Mouse (Mus musculus) small intestine, adult 2 months (tissue): ENCODE data around the gene Bysl.
A peak's percentile ranks its signal among the peaks of the same experiment; 100 is the strongest.

Source experiments
- CTCF ChIP-seq: fragments of 200-500 bp; IDR thresholded peaks from 2 replicates; pipeline ENCODE4 v1.5.1; 2012; ENCODE audit warnings: low read depth, mild to moderate bottlenecking, control low read depth, inconsistent platforms, low read length, moderate library complexity, mixed read lengths; ENCODE audit not compliant: insufficient replicate concordance, insufficient read length; ENCODE audit errors: extremely low read depth
- POLR2A ChIP-seq: fragments of 200-500 bp; IDR thresholded peaks from 2 replicates; pipeline ENCODE4 v1.6.1; 2012; ENCODE audit warnings: low read depth, mild to moderate bottlenecking, control low read depth, inconsistent platforms, low read length, moderate library complexity

GRCm38 (mm10) chr17:47629717-47630677 lies 18.7 kb upstream of the Bysl start:
- TF ChIP-seq CTCF (peak; percentile 25; the same call in 1 of the 2 replicates), POLR2A (no peak; the same call in 1 of the 2 replicates)
